Mouse (Mus musculus) gastrocnemius, postnatal 10 days (tissue): Measurements from ENCODE around the gene Slc41a3. TPM values are rescaled to one million over a fixed set of nuclear protein-coding genes. Genes with fewer than 3 reads are reported as not detected.
"Not testable (repeated sequence)": the region's sequence is repeated elsewhere in the genome, so short reads cannot be mapped to it uniquely, and the experiment has no call there.

Experiments used
- DNase-seq: peaks from one replicate; pipeline ENCODE4 v3.0.0; 2021; ENCODE audit warnings: mixed read lengths
- total RNA-seq, 2 experiments: library from RNA; stranded (reverse); gene quantifications; 2 replicates each; pipeline ENCODE4 v1.2.3; 2021

Slc41a3 gene
- total RNA-seq, 2 experiments from 2014 or later, result 52.9 to 60.3 TPM

- DNase-seq, result peak; percentile 87
Measured at GRCm38 (mm10) chr6:90624184-90624583, 19.7 kb downstream of the Slc41a3 start.

DNA sequence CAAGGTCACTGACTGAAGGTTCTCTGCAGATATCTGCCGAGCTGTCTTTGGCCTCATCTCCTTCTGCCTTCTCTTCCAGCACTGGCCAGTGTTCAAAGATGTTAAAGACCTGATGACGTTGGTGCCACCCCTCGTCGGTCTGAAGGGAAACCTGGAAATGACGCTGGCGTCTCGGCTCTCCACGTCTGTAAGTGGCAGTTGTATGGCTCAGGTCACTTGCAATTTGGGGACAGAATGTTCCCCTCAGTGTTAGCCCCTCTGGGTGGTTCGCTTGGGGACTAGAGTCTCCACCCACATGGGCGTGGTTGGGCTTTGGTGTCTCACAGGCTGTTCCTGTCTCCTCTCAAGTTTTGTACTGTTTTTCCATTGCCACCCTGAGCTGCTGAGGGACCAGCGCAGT is 20.2 kb downstream of the Slc41a3 start:
- DNase-seq, result no peak

DNA sequence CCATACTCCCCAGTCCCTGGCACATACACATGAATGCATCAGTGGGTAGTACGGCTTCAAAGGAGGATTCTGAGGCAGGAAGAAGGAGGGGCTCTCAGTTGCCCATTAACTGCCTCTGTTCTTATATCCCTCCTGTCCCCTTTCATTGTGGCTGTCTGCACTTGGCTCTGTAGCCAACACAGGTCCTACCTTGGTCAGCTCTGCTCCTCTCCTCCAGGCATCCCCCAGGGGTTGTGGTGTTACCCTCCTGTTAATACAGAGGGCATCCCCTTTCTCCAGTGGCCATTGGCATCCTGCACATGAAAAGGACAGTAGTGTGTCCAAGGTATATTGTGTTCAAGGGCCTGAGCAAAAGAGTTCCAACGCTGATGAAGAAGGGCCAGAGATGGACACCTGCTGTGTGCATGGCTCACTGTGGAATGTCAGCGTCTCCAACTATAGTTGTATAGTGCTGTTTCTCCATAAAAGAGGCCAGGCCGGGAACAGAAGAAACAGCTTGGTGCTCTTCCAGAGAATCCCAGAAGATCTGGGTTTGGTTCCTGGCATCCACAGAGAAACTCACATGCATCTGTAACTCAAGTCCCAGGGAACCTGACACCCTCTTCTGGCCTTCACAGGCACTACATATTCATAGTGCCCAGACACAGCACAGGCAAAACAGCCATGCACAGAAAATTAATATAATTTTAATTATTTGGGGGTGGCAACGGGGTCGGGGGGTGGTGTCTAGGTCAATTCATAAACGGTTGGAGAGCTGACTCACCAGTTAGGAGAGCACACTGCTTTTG is 20.9 kb downstream of the Slc41a3 start:
- no peak for DNase-seq

- no peak for DNase-seq
Measured at GRCm38 (mm10) chr6:90627556-90627955, 23.0 kb downstream of the Slc41a3 start.

GRCm38 (mm10) chr6:90629506-90629905 is 25.0 kb downstream of the Slc41a3 start:
- DNase-seq, result no peak

GRCm38 (mm10) chr6:90630427-90630826 is 25.9 kb downstream of the Slc41a3 start:
- no peak for DNase-seq

DNA sequence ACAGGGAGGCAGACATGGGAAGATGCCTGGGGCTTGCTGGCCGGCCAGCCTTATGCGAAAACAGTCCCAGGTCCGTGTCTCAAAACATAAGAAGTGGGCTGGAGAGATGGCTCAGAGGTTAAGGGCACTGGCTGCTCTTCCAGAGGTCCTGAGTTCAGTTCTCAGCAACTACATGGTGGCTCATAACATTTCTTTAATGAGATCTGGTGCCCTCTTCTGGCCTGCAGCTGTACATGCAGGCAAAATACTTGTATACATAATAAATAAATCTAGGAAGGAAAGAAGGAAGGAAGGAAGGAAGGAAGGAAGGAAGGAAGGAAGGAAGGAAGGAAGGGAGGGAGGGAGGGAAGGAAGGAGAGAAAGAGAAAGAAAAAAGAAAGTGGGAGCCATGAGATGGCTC is 28.0 kb downstream of the Slc41a3 start:
- not testable (repeated sequence) for DNase-seq

DNA sequence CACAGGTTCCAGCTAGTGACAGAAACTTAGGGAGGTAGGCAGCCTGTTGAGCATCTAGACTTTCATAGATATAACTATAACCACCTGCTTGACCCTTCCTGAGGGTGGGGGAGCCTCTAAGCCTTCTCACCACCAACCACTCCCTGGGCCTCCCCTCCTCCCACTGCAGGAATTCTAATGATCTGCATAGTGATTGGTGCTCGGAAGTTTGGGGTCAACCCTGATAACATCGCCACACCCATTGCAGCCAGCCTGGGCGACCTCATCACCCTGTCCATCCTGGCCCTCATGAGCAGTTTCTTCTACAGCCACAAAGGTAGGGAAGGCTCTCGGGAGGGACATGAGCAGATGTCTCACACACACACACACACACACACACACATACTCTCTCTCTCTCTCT is 30.6 kb downstream of the Slc41a3 start:
- no peak for DNase-seq

DNA sequence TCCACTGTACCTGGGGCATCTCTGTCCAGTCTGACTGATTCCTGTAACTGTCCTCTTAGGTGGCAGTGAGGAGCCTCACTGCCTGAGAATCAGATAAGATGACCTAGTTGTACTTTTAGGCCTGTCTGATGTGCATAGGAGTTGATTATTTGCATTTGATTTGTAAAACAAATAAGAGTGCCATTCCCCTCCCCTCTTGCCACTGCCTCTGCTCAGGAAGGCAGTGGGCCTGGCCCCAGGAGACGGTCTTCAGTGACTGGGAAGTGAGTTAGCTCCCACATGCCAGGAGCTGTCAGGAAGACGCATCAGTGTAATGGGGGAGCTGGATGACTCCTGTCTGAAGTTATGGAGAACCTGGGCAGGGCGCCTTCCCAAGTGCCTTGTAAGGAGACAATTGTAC is 31.1 kb downstream of the Slc41a3 start:
- no peak for DNase-seq

- no peak for DNase-seq
Measured at GRCm38 (mm10) chr6:90643057-90643456, 38.5 kb downstream of the Slc41a3 start.

DNA sequence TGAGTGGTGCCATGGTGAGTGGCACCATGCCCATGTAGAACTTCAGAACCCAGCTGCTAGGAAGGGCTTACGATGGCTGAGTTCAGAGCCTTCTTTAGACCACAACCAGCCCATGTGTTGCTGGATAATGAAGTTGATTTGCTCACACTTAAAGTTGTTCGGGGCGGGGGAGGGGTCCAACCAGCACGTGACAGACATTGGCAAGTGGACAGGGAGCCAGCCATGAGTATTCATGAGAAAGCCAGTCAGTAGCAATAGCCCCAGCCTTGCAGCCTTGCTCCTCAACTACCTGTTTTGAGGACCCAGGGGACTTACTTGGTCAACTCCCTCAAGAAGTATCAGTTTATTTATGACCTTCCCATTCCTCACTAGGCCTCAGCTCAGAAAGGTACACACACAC is 40.4 kb downstream of the Slc41a3 start:
- DNase-seq, result no peak

- no peak for DNase-seq
Measured at GRCm38 (mm10) chr6:90648391-90648790, 43.9 kb downstream of the Slc41a3 start.

GRCm38 (mm10) chr6:90649279-90649678 is 44.8 kb downstream of the Slc41a3 start:
- DNase-seq, result no peak

GRCm38 (mm10) chr6:90650634-90651033 is 46.1 kb downstream of the Slc41a3 start:
- no peak for DNase-seq

DNA sequence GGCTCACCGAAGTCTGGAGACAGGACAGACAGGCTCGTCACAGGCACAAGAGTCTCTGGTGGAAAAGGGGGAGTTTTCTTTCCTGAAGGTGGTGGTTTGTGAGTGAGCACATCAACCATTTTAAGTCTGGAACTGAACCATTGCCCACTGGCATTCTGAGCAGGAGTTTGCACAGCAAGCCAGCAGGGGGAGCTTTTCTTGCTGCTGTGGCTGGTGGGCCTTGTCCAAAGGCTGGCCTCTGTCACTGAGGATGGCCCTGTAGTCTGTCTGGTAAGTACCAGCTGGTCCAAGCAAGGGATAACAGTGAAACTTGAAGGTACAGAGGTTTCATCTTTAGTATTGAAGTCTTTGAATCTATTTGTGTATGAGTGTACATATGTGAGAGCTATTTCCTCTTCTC is 49.2 kb downstream of the Slc41a3 start:
- DNase-seq, result peak; percentile 69

DNA sequence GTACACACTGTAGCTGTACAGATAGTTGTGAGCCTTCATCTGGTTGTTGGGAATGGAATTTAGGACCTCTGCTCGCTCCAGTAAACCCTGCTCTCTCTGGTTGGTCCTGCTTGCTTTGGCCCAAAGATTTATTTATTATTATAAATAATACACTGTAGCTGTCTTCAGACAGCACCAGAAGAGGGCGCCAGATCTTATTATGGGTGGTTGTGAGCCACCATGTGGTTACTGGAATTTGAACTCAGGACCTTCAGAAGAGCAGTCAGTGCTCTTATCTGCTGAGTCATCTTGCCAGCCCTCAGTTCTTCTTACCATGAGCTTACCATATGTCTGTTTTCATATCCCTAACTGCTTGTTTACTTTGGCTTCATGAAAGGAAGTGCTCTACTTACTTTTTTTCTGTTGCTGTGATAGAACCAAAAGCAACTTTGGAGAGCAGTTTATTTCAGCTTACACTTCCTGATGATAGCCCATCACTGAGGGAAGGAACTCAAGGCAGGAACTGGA is 51.9 kb downstream of the Slc41a3 start:
- not testable (repeated sequence) for DNase-seq

GRCm38 (mm10) chr6:90659913-90660312 is 55.4 kb downstream of the Slc41a3 start:
- DNase-seq, result no peak

GRCm38 (mm10) chr6:90660398-90661028 is 56.0 kb downstream of the Slc41a3 start:
- DNase-seq, result no peak

- DNase-seq, result no peak
Measured at GRCm38 (mm10) chr6:90661029-90661399, 56.5 kb downstream of the Slc41a3 start.

DNA sequence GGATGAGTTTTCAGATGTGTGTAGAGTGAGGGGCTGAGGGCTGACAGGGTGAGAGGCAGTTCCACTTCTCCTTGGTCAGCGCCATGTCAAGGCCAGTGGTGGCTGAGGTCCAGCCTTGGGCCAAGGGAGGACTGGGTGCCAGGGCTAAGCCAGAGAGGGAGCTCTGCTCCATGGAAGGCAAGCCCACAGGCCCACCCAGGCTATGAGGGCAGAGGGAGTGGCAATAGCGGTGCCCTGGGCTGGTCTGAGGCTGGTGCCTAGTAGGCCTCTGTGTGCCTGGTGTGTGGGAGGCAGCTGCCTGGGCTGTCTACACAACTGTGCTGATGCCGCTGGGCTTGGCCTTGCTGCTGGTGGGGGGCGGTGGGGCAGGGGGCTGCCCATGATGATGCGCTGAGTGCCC is 57.6 kb downstream of the Slc41a3 start:
- no peak for DNase-seq

- no peak for DNase-seq
Measured at GRCm38 (mm10) chr6:90663736-90664135, 59.2 kb downstream of the Slc41a3 start.

DNA sequence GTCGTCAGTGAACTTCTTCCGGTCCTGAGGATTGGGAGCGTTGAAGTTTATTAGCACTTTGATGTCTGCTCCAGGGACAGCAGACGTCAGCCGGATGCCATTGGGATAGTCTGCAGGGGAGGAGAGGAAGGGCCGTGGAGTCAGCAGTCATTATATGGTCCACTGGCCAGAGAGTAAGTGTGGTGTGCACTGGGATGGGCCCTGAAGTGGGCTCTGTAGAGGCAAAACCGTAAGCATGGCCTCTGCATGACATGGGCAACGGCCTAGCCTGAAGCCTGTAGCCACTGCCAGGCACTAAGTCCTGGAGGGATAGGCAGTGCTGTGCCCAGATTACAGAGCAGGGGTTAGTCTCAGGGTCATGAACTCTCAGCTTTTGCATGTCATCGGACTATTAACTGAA is 64.2 kb downstream of the Slc41a3 start:
- no peak for DNase-seq

- no peak for DNase-seq
Measured at GRCm38 (mm10) chr6:90678759-90679158, 74.2 kb downstream of the Slc41a3 start.

GRCm38 (mm10) chr6:90680401-90680800 is 75.9 kb downstream of the Slc41a3 start:
- DNase-seq, result no peak
